Mouse (Mus musculus) layer of hippocampus, adult 18-20 months (tissue): ENCODE measurements at regions not wholly inside any gene's neighbourhood (a gene's known extent, or its start where the extent isn't known, plus 50 kb on each side); places are given as distances from the start of the nearest gene placed in this dataset.

Experiments
- DNase-seq, 2 experiments: peaks; one replicate each; pipeline ENCODE4 v3.0.0; 2022; ENCODE audit warnings: low spot score in 2 of 2

GRCm38 (mm10) chr7:63313096-63313495 lies 100.7 kb upstream of the Chrna7 start:
- DNase-seq = no peak

GRCm38 (mm10) chr7:63319594-63319993 lies 107.2 kb upstream of the Chrna7 start:
- peak; percentile 65 to 87 for DNase-seq

- DNase-seq = no peak
These were observed 108.8 kb upstream of the Chrna7 start for GRCm38 (mm10) chr7:63321171-63321570.

GRCm38 (mm10) chr7:63321951-63322710 lies 109.8 kb upstream of the Chrna7 start:
- peak; percentile 61 to 90 for DNase-seq

GRCm38 (mm10) chr7:63335146-63335545 lies 109.4 kb upstream of the Otud7a start:
- DNase-seq = peak; percentile 34 to 76

GRCm38 (mm10) chr7:63336072-63336471 lies 108.5 kb upstream of the Otud7a start:
- no peak for DNase-seq

- no peak for DNase-seq
These were observed 102.8 kb upstream of the Otud7a start for GRCm38 (mm10) chr7:63341716-63342115.

GRCm38 (mm10) chr7:63345671-63346392 lies 98.7 kb upstream of the Otud7a start:
- DNase-seq = peak; percentile 87 to 92

GRCm38 (mm10) chr7:63346393-63346730 lies 98.2 kb upstream of the Otud7a start:
- DNase-seq = no peak
